Mouse (Mus musculus) heart, adult 9 months (tissue): ENCODE results near the gene Dsel.
A peak's percentile ranks its signal among the peaks of the same experiment; 100 is the strongest.

Experiments
- DNase-seq, 2 experiments: peaks; one replicate each; pipeline ENCODE4 v3.0.0; 2022; ENCODE audit warnings: low spot score in 2 of 2

Dsel gene

GRCm38 (mm10) chr1:111864779-111865165, at the start of gene Dsel:
Gene Dsel, minus strand, starts transcription at chr1:111864918.
- DNase-seq = peak; percentile 89 to 92

GRCm38 (mm10) chr1:111911424-111911823, 46.7 kb upstream of the Dsel start:
- no peak for DNase-seq

GRCm38 (mm10) chr1:111883336-111883735, 18.6 kb upstream of the Dsel start:
- DNase-seq = no peak

- DNase-seq = no peak
These were observed 11.1 kb upstream of the Dsel start for GRCm38 (mm10) chr1:111875784-111876183.

- DNase-seq = no peak
These were observed 8.5 kb upstream of the Dsel start for GRCm38 (mm10) chr1:111873196-111873595.

- no peak for DNase-seq
These were observed 749 bp upstream of the Dsel start for GRCm38 (mm10) chr1:111865467-111865866.

- peak; percentile 44 to 68 for DNase-seq
These were observed 497 bp downstream of the Dsel start for GRCm38 (mm10) chr1:111864063-111864778.

GRCm38 (mm10) chr1:111857852-111858251, 6.9 kb downstream of the Dsel start:
- no peak for DNase-seq

GRCm38 (mm10) chr1:111852439-111852838, 12.3 kb downstream of the Dsel start:
- no peak for DNase-seq

- DNase-seq = no peak
These were observed 31.0 kb downstream of the Dsel start for GRCm38 (mm10) chr1:111833583-111834225.
